Mouse (Mus musculus) erythroblast, embryonic 14.5 days (primary cell): ENCODE results near the gene Slc37a2.

Experiments used
- GATA1 ChIP-seq: IDR thresholded peaks from 2 replicates; pipeline ENCODE4 v1.6.1; 2012; ENCODE audit warnings: low read length, inconsistent platforms, mixed read lengths
- TAL1 ChIP-seq: IDR thresholded peaks from 3 replicates; pipeline ENCODE4 v1.6.1; 2012; ENCODE audit warnings: low read length, inconsistent platforms, mixed read lengths

GRCm38 (mm10) chr9:37203884-37204283 is 51.7 kb downstream of the Slc37a2 start:
- no peak for TF ChIP-seq GATA1
- no peak for TF ChIP-seq TAL1
